Mouse (Mus musculus): Measurements from ENCODE around the gene Fbxl15. TPM values are rescaled to one million over a fixed set of nuclear protein-coding genes. Genes with fewer than 3 reads are reported as not detected.

Gene Fbxl15
- polyA plus RNA-seq, 1 experiment: 37.1 TPM

GRCm38 (mm10) chr19:46337719-46338330 lies 9.8 kb downstream of the Fbxl15 start:
- TF ChIP-seq POLR2A (IDR thresholded peaks at IDR 0.05; ENCODE audit: borderline replicate concordance, extremely low read depth, insufficient read depth, insufficient read length, poor library complexity, severe bottlenecking) (no peak), CTCF (IDR thresholded peaks at IDR 0.05; ENCODE audit: borderline replicate concordance, extremely low read depth, insufficient read depth, insufficient read length) (no peak)

GRCm38 (mm10) chr19:46338331-46338936 lies 10.4 kb downstream of the Fbxl15 start, which contains the start of gene Cuedc2:
Cuedc2 (minus strand) TSS chr19:46338702.
- DNase-seq (ENCODE audit: low read depth): peak; percentile 99
- TF ChIP-seq POLR2A (IDR thresholded peaks at IDR 0.05; ENCODE audit: borderline replicate concordance, extremely low read depth, insufficient read depth, insufficient read length, poor library complexity, severe bottlenecking) (peak; percentile 35; the same call in 1 of the 2 replicates), CTCF (IDR thresholded peaks at IDR 0.05; ENCODE audit: borderline replicate concordance, extremely low read depth, insufficient read depth, insufficient read length) (peak; percentile 63)

More at GRCm38 (mm10) chr19:46337719-46338330, 9.8 kb downstream of the Fbxl15 start:
- no peak for DNase-seq (ENCODE audit: low read depth)

- no peak for TF ChIP-seq POLR2A (IDR thresholded peaks at IDR 0.05; ENCODE audit: borderline replicate concordance, extremely low read depth, insufficient read depth, insufficient read length, poor library complexity, severe bottlenecking)
- no peak for TF ChIP-seq CTCF (IDR thresholded peaks at IDR 0.05; ENCODE audit: borderline replicate concordance, extremely low read depth, insufficient read depth, insufficient read length)
- DNase-seq (ENCODE audit: low read depth): no peak
Measured at GRCm38 (mm10) chr19:46338942-46339286, 10.9 kb downstream of the Fbxl15 start.

- peak; percentile 84 for DNase-seq (ENCODE audit: low read depth)
- TF ChIP-seq POLR2A (IDR thresholded peaks at IDR 0.05; ENCODE audit: borderline replicate concordance, extremely low read depth, insufficient read depth, insufficient read length, poor library complexity, severe bottlenecking): no peak
- no peak for TF ChIP-seq CTCF (IDR thresholded peaks at IDR 0.05; ENCODE audit: borderline replicate concordance, extremely low read depth, insufficient read depth, insufficient read length)
Measured at GRCm38 (mm10) chr19:46339287-46339971, 11.4 kb downstream of the Fbxl15 start.

- no peak for DNase-seq (ENCODE audit: low read depth)
- TF ChIP-seq POLR2A (IDR thresholded peaks at IDR 0.05; ENCODE audit: borderline replicate concordance, extremely low read depth, insufficient read depth, insufficient read length, poor library complexity, severe bottlenecking): no peak
- TF ChIP-seq CTCF (IDR thresholded peaks at IDR 0.05; ENCODE audit: borderline replicate concordance, extremely low read depth, insufficient read depth, insufficient read length): no peak
Measured at GRCm38 (mm10) chr19:46344710-46345419, 16.9 kb downstream of the Fbxl15 start.

GRCm38 (mm10) chr19:46347146-46347545 lies 19.2 kb downstream of the Fbxl15 start:
- no peak for DNase-seq (ENCODE audit: low read depth)
- TF ChIP-seq POLR2A (IDR thresholded peaks at IDR 0.05; ENCODE audit: borderline replicate concordance, extremely low read depth, insufficient read depth, insufficient read length, poor library complexity, severe bottlenecking) (no peak), CTCF (IDR thresholded peaks at IDR 0.05; ENCODE audit: borderline replicate concordance, extremely low read depth, insufficient read depth, insufficient read length) (no peak)

GRCm38 (mm10) chr19:46347936-46348668 lies 20.1 kb downstream of the Fbxl15 start:
- TF ChIP-seq POLR2A (IDR thresholded peaks at IDR 0.05; ENCODE audit: borderline replicate concordance, extremely low read depth, insufficient read depth, insufficient read length, poor library complexity, severe bottlenecking) (no peak), CTCF (IDR thresholded peaks at IDR 0.05; ENCODE audit: borderline replicate concordance, extremely low read depth, insufficient read depth, insufficient read length) (no peak)
- DNase-seq (ENCODE audit: low read depth): no peak

- DNase-seq (ENCODE audit: low read depth): peak; percentile 94
- TF ChIP-seq POLR2A (IDR thresholded peaks at IDR 0.05; ENCODE audit: borderline replicate concordance, extremely low read depth, insufficient read depth, insufficient read length, poor library complexity, severe bottlenecking) (peak; percentile 84), CTCF (IDR thresholded peaks at IDR 0.05; ENCODE audit: borderline replicate concordance, extremely low read depth, insufficient read depth, insufficient read length) (no peak)
Measured at GRCm38 (mm10) chr19:46348761-46349458, 20.9 kb downstream of the Fbxl15 start.

- no peak for DNase-seq (ENCODE audit: low read depth)
- TF ChIP-seq POLR2A (IDR thresholded peaks at IDR 0.05; ENCODE audit: borderline replicate concordance, extremely low read depth, insufficient read depth, insufficient read length, poor library complexity, severe bottlenecking) (no peak), CTCF (IDR thresholded peaks at IDR 0.05; ENCODE audit: borderline replicate concordance, extremely low read depth, insufficient read depth, insufficient read length) (no peak)
Measured at GRCm38 (mm10) chr19:46349550-46349949, 21.6 kb downstream of the Fbxl15 start.
